Mouse (Mus musculus) erythroblast, embryonic 14.5 days (primary cell): ENCODE results near the gene Slit2.

ENCODE experiments used
- GATA1 ChIP-seq: IDR thresholded peaks from 2 replicates; pipeline ENCODE4 v1.6.1; 2012; ENCODE audit warnings: low read length, inconsistent platforms, mixed read lengths
- TAL1 ChIP-seq: IDR thresholded peaks from 3 replicates; pipeline ENCODE4 v1.6.1; 2012; ENCODE audit warnings: low read length, inconsistent platforms, mixed read lengths

DNA sequence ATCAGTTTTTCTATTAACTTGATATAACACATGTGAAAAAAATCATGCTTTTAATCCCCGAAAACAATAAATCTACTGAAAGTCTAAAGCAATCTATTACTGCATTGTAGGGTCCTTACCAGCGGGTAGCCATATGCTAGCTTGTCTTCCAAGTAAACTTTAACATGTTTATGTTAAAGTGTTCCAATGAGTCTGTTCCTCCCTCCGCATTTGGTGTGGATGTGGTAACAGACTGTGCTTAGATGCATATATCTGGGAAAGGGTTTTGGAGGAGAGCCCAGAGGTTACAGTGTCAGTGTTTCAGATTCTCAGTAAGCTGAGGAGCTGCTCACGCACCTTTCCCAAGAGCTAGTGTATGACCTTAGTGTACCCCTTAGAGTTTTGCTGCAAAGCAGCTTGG lies 204.9 kb downstream of the Slit2 start:
- TF ChIP-seq GATA1 = no peak
- no peak for TF ChIP-seq TAL1
